Mouse (Mus musculus) stomach, postnatal 0 days (tissue): ENCODE data around the gene Hrc.

Source experiments
- CTCF ChIP-seq: IDR thresholded peaks from 2 replicates; pipeline ENCODE4 v1.5.1; 2016; ENCODE audit warnings: antibody characterized with exemption, low read depth, mild to moderate bottlenecking, moderate library complexity
- EP300 ChIP-seq: optimal IDR thresholded peaks from 2 replicates; pipeline ENCODE3; 2016; ENCODE audit warnings: antibody characterized with exemption

- TF ChIP-seq CTCF: no peak
- TF ChIP-seq EP300: no peak
These were observed 12.0 kb upstream of the Hrc start for GRCm38 (mm10) chr7:45323069-45323468.
